Mouse (Mus musculus): ENCODE results near the gene Kctd12.

The Kctd12 gene

GRCm38 (mm10) chr14:102965841-102966240 is 16.6 kb downstream of the Kctd12 start:
- DNase-seq (ENCODE audit: low read depth, low spot score) = no peak

- DNase-seq (ENCODE audit: low read depth, low spot score) = no peak
These were observed 20.4 kb downstream of the Kctd12 start for GRCm38 (mm10) chr14:102962019-102962418.

- DNase-seq (ENCODE audit: low read depth, low spot score) = no peak
These were observed 28.9 kb downstream of the Kctd12 start for GRCm38 (mm10) chr14:102953511-102953910.

GRCm38 (mm10) chr14:102951974-102952373 is 30.5 kb downstream of the Kctd12 start:
- no peak for DNase-seq (ENCODE audit: low read depth, low spot score)

GRCm38 (mm10) chr14:102947796-102948195 is 34.6 kb downstream of the Kctd12 start:
- no peak for DNase-seq (ENCODE audit: low read depth, low spot score)

GRCm38 (mm10) chr14:102942222-102942843 is 40.1 kb downstream of the Kctd12 start:
- no peak for DNase-seq (ENCODE audit: low read depth, low spot score)

GRCm38 (mm10) chr14:102934878-102935277 is 47.6 kb downstream of the Kctd12 start:
- no peak for DNase-seq (ENCODE audit: low read depth, low spot score)

- DNase-seq (ENCODE audit: low read depth, low spot score) = no peak
These were observed 51.5 kb downstream of the Kctd12 start for GRCm38 (mm10) chr14:102930933-102931332.

- DNase-seq (ENCODE audit: low read depth, low spot score) = no peak
These were observed 52.9 kb downstream of the Kctd12 start for GRCm38 (mm10) chr14:102929545-102929944.

- no peak for DNase-seq (ENCODE audit: low read depth, low spot score)
These were observed 54.5 kb downstream of the Kctd12 start for GRCm38 (mm10) chr14:102927847-102928466.
